Mouse (Mus musculus) liver, adult 2 months (tissue): ENCODE measurements at regions not wholly inside any gene's neighbourhood (a gene's known extent, or its start where the extent isn't known, plus 50 kb on each side); places are given as distances from the start of the nearest gene placed in this dataset.

Source experiments
- DNase-seq: peaks from one replicate; pipeline ENCODE4 v3.0.0-alpha.2; 2011; ENCODE audit warnings: low read depth, low spot score; ENCODE audit errors: extremely low read depth
- H3K27ac ChIP-seq: fragments of 200-500 bp; replicated peaks from 2 replicates; pipeline ENCODE4 v1.5.1; 2012; ENCODE audit warnings: low read depth, mild to moderate bottlenecking, control low read depth, inconsistent platforms, low read length; ENCODE audit not compliant: insufficient read depth
- H3K27me3 ChIP-seq: fragments of 200-500 bp; 2 replicates; pipeline ENCODE4 v1.6.1; 2012; ENCODE audit warnings: mild to moderate bottlenecking, moderate library complexity, low read length, inconsistent platforms; ENCODE audit not compliant: control insufficient read depth, insufficient read depth
- H3K36me3 ChIP-seq: fragments of 200-500 bp; 2 replicates; pipeline ENCODE4 v1.6.1; 2012; ENCODE audit warnings: low read length, inconsistent platforms; ENCODE audit not compliant: control insufficient read depth, insufficient read depth
- H3K4me1 ChIP-seq: fragments of 200-500 bp; 2 replicates; pipeline ENCODE4 v1.6.1; 2011; ENCODE audit warnings: low read length; ENCODE audit not compliant: control insufficient read depth, insufficient read depth
- H3K4me3 ChIP-seq: fragments of 200-500 bp; 2 replicates; pipeline ENCODE4 v1.5.1; 2011; ENCODE audit warnings: low read depth, mild to moderate bottlenecking, control low read depth, low read length, moderate library complexity; ENCODE audit not compliant: insufficient read depth
- H3K79me2 ChIP-seq: fragments of 200-500 bp; 2 replicates; pipeline ENCODE4 v1.6.1; 2012; ENCODE audit warnings: inconsistent platforms, mild to moderate bottlenecking, low read length, moderate library complexity; ENCODE audit not compliant: control insufficient read depth, insufficient read depth
- H3K9ac ChIP-seq: fragments of 200-500 bp; 2 replicates; pipeline ENCODE4 v1.6.1; 2012; ENCODE audit warnings: low read depth, mild to moderate bottlenecking, control low read depth, inconsistent platforms, low read length
- CTCF ChIP-seq: fragments of 200-500 bp; IDR thresholded peaks from 2 replicates; pipeline ENCODE4 v1.5.1; 2011; ENCODE audit warnings: low read depth, low read length, control low read depth
- POLR2A ChIP-seq: fragments of 200-500 bp; IDR thresholded peaks from 2 replicates; pipeline ENCODE4 v1.6.1; 2011; ENCODE audit warnings: low read length, control low read depth; ENCODE audit not compliant: insufficient read depth; ENCODE audit errors: extremely low read depth
- WGBS: fragments of 180-500 bp; shearing (Covaris S2); methylation state at CpG from one replicate; pipeline ENCODE4 v1.1.7; 2018; 5-methylcytosine and 5-hydroxymethylcytosine counted together

DNA sequence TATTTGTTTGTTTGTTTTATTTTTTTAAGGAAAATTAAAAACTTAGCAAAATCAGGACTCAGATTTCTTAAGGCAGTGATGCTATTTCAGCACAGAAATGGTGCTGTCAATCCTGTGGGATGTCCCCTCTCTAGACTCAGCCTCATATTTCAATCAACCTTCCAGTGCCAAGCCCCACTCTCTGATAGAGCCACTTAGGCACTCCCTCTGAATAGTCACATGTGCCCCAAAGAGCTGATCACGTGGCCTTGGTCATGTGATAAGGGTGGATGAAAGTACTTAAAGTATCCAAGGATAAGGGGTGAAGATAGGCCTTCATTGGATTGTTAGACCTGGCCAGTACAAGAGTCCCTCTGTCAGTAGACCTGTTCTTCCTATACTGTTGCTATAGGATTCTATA, 207.9 kb downstream of the Tgfb2 start:
- Histone ChIP-seq H3K27ac (no peak overlapping the region), H3K4me3 (no peak overlapping the region), H3K27me3 (0 out of 2 replicates have a peak, but pooled peaks cover 2% of the 10 kb centered on the region), H3K36me3 (no peaks in the 10 kb centered on the region), H3K9ac (no peak overlapping the region), H3K4me1 (no peaks in the 10 kb centered on the region), H3K79me2 (no peaks in the 10 kb centered on the region)
- DNase-seq = no peak
- TF ChIP-seq POLR2A (no peak), CTCF (no peak)
- WGBS = 57% methylated on average over 1 of the region's 1 CpGs

DNA sequence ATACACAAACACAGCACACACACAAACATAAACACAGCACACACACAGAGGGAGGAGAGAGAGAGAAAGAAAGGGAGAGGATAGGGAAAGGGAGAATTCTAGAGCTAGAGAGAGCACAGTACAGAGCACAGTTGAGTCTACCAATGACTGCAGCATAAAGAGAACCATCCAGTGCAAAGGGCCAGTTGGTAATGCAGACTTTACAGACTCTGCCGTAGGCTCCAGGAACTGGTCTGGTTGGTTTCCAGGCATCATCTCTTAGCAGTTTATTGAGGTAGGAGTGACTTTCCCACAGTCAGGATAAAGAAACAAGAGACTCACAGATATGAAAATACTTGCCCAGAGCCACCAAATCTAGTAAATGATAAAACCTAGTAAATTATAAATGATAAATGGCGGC, 208.5 kb downstream of the Tgfb2 start:
- Histone ChIP-seq H3K27me3 (0 out of 2 replicates have a peak, but pooled peaks cover 2% of the 10 kb centered on the region), H3K4me3 (no peak overlapping the region), H3K9ac (no peak overlapping the region), H3K27ac (no peak overlapping the region), H3K4me1 (no peaks in the 10 kb centered on the region), H3K36me3 (no peaks in the 10 kb centered on the region), H3K79me2 (no peaks in the 10 kb centered on the region)
- 80% methylated on average over 2 of the region's 2 CpGs for WGBS
- TF ChIP-seq POLR2A (no peak), CTCF (no peak)
- no peak for DNase-seq

DNA sequence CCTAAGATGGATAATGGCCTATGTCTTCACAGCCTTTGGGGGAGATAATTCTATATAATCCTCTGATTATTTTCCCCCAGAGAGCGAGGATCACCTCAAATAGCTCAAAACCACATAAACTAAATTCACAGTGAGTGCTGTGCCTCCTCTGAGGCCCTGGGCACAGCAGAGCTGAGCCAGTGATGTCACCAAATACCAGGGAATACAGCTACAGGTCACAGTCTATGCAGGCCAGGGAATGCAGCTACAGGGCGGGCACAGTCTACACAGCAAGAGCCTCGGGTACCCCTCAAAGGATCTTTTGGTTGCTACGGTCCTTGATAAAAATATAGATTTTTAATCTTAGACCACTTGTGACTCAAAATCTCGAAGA, 211.4 kb downstream of the Tgfb2 start:
- Histone ChIP-seq H3K4me3 (no peak overlapping the region), H3K4me1 (no peaks in the 10 kb centered on the region), H3K27ac (no peak overlapping the region), H3K9ac (no peak overlapping the region), H3K36me3 (no peaks in the 10 kb centered on the region), H3K27me3 (no peaks in the 10 kb centered on the region), H3K79me2 (no peaks in the 10 kb centered on the region)
- WGBS = 91% methylated on average over 5 of the region's 5 CpGs
- no peak for DNase-seq
- TF ChIP-seq POLR2A (no peak), CTCF (no peak)

DNA sequence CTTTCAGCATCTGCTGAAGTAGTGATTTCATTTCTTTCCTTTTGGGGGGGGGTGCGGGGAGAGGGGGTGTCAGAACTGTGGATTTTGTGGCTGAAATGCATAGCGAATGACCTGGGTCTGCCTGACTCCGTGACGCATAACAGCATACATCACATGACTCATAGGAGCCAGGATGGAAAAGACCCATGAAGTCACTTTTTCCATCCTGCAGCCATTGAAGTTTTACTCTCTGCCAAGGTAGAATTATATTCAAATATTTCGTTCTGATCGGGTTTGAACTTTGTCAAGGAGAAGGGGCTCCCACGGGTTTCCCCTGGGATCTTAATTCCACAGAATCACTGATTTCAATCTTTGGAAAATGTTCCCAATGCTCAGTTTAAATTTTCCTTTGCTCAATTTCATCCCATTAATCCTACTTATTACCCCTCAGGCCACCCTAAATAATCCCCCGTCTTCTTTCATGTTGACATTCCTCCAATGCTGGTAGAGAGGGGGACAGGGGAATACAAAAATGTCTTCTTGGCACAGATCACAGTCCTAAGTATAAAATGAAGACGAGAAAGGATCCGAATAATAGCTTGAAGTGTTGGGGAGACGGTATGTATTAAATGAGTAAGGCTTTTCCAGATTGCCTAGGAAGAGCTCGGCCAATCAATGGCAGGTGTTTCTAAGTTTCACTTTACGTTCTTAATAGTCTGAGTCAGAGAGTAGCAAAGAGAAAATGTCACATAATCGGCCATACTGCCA, 212.0 kb downstream of the Tgfb2 start:
- no peak for TF ChIP-seq CTCF
- no peak overlapping the region for H3K27ac ChIP-seq
- DNase-seq = no peak
- 92% methylated on average over 14 of the region's 14 CpGs for WGBS
- no peaks in the 10 kb centered on the region for H3K36me3 ChIP-seq
- no peaks in the 10 kb centered on the region for H3K4me1 ChIP-seq
- H3K9ac ChIP-seq = no peak overlapping the region
- H3K79me2 ChIP-seq = no peaks in the 10 kb centered on the region
- no peaks in the 10 kb centered on the region for H3K27me3 ChIP-seq
- H3K4me3 ChIP-seq = no peak overlapping the region

DNA sequence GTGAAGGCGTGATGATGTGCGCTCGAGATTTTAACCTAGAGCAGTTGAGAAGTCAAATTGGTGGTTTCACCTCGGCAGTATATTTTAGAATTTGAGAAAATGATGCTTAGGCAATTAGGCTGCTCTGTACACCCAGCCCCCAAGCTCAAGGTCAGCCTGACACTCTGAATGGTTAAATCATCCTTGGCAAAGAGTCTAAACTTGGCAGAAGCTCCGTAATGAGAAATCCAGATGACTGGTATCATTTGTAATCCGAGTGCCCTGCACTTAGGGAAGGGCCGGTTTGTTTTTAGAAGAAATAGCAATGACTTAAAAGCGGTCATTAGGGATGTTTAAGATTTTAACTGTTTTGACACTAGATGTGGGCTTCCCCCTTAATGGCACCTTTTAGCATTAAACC, 223.6 kb downstream of the Tgfb2 start:
- no peak overlapping the region for H3K4me3 ChIP-seq
- WGBS = 77% methylated on average over 8 of the region's 8 CpGs
- TF ChIP-seq CTCF (no peak), POLR2A (no peak)
- H3K79me2 ChIP-seq = no peaks in the 10 kb centered on the region
- no peak overlapping the region for H3K9ac ChIP-seq
- no peaks in the 10 kb centered on the region for H3K27me3 ChIP-seq
- peak; percentile 7 for DNase-seq
- H3K36me3 ChIP-seq = no peaks in the 10 kb centered on the region
- no peak overlapping the region for H3K27ac ChIP-seq
- no peaks in the 10 kb centered on the region; the same call in 1 of the 2 replicates for H3K4me1 ChIP-seq

DNA sequence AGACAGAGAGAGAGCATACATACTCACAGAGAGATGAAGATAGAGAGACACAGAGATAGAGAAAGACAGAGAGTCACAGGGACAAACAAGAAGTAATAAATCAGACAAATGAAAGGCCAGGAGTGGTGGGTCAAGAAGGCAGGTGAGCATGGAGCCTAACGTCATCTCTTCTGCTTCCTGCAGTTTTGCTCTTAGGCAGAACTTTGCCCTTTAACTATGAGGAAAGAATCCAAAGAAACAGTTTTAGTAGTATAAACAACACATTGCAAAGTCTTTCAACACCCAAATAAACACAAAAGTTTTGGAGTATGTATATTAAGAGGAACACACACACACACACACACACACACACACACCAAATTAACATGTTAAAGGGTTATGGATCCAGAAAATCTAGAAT, 225.8 kb downstream of the Tgfb2 start:
- Histone ChIP-seq H3K79me2 (no peaks in the 10 kb centered on the region), H3K36me3 (no peaks in the 10 kb centered on the region), H3K27ac (no peak overlapping the region), H3K4me1 (no peaks in the 10 kb centered on the region; the same call in 1 of the 2 replicates), H3K4me3 (no peak overlapping the region), H3K9ac (no peak overlapping the region), H3K27me3 (no peaks in the 10 kb centered on the region)
- 10% methylated on average over 1 of the region's 1 CpGs for whole genome bisulfite sequencing
- peak; percentile 66 for DNase-seq
- TF ChIP-seq POLR2A (no peak), CTCF (no peak)
